Mouse (Mus musculus): Measurements from ENCODE around the gene Neu4. TPM values are rescaled to one million over a fixed set of nuclear protein-coding genes. Genes with fewer than 3 reads are reported as not detected.
A peak's percentile ranks its signal among the peaks of the same experiment; 100 is the strongest.
"Not testable (repeated sequence)": the region's sequence is repeated elsewhere in the genome, so short reads cannot be mapped to it uniquely, and the experiment has no call there.

Gene Neu4
- polyA plus RNA-seq, 1 experiment from 2014 or later, result not detected

- no peaks in the 10 kb centered on the region for H3K4me1 ChIP-seq (ENCODE audit: insufficient read depth, low read depth, low read length)
- TF ChIP-seq CTCF (IDR thresholded peaks at IDR 0.05) (no peak), EP300 (IDR thresholded peaks at IDR 0.05) (no peak)
- no peak overlapping the region for H3K27ac ChIP-seq (ENCODE audit: low read length)
- H3K9me3 ChIP-seq (ENCODE audit: low read length), result no peaks in the 10 kb centered on the region
- DNase-seq (ENCODE audit: low spot score), result no peak
- no peak overlapping the region for H3K9ac ChIP-seq (replicated peaks; ENCODE audit: low read depth)
- no peak for ATAC-seq
- no peak overlapping the region for H3K4me2 ChIP-seq (replicated peaks; ENCODE audit: low read depth, low read length)
- no peak overlapping the region for H3K4me3 ChIP-seq (ENCODE audit: low read depth, low read length)
- WGBS, result 80% methylated on average over 2 of the region's 2 CpGs
- H3K27me3 ChIP-seq (replicated peaks; ENCODE audit: insufficient read depth, low read length), result no peaks in the 10 kb centered on the region
- no peaks in the 10 kb centered on the region for H3K36me3 ChIP-seq (ENCODE audit: insufficient read depth, low read length)
Observed at GRCm38 (mm10) chr1:94001023-94001422, 19.2 kb upstream of the Neu4 start.

GRCm38 (mm10) chr1:94005954-94006506 is 14.2 kb upstream of the Neu4 start:
- DNase-seq (ENCODE audit: low spot score); H3K9ac ChIP-seq (replicated peaks; ENCODE audit: low read depth); H3K4me1 ChIP-seq (ENCODE audit: insufficient read depth, low read depth, low read length); H3K27me3 ChIP-seq (replicated peaks; ENCODE audit: insufficient read depth, low read length); H3K36me3 ChIP-seq (ENCODE audit: insufficient read depth, low read length); H3K4me2 ChIP-seq (replicated peaks; ENCODE audit: low read depth, low read length); ATAC-seq; H3K4me3 ChIP-seq (ENCODE audit: low read depth, low read length); H3K27ac ChIP-seq (ENCODE audit: low read length); H3K9me3 ChIP-seq (ENCODE audit: low read length): not testable (repeated sequence)
- 54% methylated on average over 2 of the region's 2 CpGs for WGBS

GRCm38 (mm10) chr1:94008826-94009225 is 11.4 kb upstream of the Neu4 start:
- H3K27me3 ChIP-seq (replicated peaks; ENCODE audit: insufficient read depth, low read length); H3K9me3 ChIP-seq (ENCODE audit: low read length); ATAC-seq; H3K4me1 ChIP-seq (ENCODE audit: insufficient read depth, low read depth, low read length); H3K4me2 ChIP-seq (replicated peaks; ENCODE audit: low read depth, low read length); DNase-seq (ENCODE audit: low spot score); H3K4me3 ChIP-seq (ENCODE audit: low read depth, low read length); H3K9ac ChIP-seq (replicated peaks; ENCODE audit: low read depth); H3K36me3 ChIP-seq (ENCODE audit: insufficient read depth, low read length); H3K27ac ChIP-seq (ENCODE audit: low read length): not testable (repeated sequence)
- WGBS, result 91% methylated on average over 14 of the region's 19 CpGs

- 49% methylated on average over 3 of the region's 3 CpGs for WGBS
- Histone ChIP-seq H3K9me3 (ENCODE audit: low read length) (no peaks in the 10 kb centered on the region), H3K36me3 (ENCODE audit: insufficient read depth, low read length) (no peaks in the 10 kb centered on the region)
Observed at GRCm38 (mm10) chr1:94011643-94012042, 8.6 kb upstream of the Neu4 start.

GRCm38 (mm10) chr1:94027506-94028108 is 7.4 kb downstream of the Neu4 start:
- DNase-seq (ENCODE audit: low spot score) (no peak), ATAC-seq (no peak)
- H3K36me3 ChIP-seq (ENCODE audit: insufficient read depth, low read length), result no peaks in the 10 kb centered on the region
- H3K27ac ChIP-seq (ENCODE audit: low read length), result no peak overlapping the region
- 70% methylated on average over 12 of the region's 12 CpGs for WGBS
- no peaks in the 10 kb centered on the region for H3K27me3 ChIP-seq (replicated peaks; ENCODE audit: insufficient read depth, low read length)
- H3K4me2 ChIP-seq (replicated peaks; ENCODE audit: low read depth, low read length), result no peak overlapping the region
- no peaks in the 10 kb centered on the region for H3K9me3 ChIP-seq (ENCODE audit: low read length)
- no peak overlapping the region for H3K9ac ChIP-seq (replicated peaks; ENCODE audit: low read depth)
- H3K4me1 ChIP-seq (ENCODE audit: insufficient read depth, low read depth, low read length), result no peaks in the 10 kb centered on the region
- no peak for TF ChIP-seq EP300 (IDR thresholded peaks at IDR 0.05)
- no peak overlapping the region for H3K4me3 ChIP-seq (ENCODE audit: low read depth, low read length)

More at GRCm38 (mm10) chr1:94011643-94012042, 8.6 kb upstream of the Neu4 start:
- Histone ChIP-seq H3K4me2 (replicated peaks; ENCODE audit: low read depth, low read length) (no peak overlapping the region), H3K9ac (replicated peaks; ENCODE audit: low read depth) (no peak overlapping the region), H3K27ac (ENCODE audit: low read length) (no peak overlapping the region), H3K4me1 (ENCODE audit: insufficient read depth, low read depth, low read length) (no peaks in the 10 kb centered on the region), H3K27me3 (replicated peaks; ENCODE audit: insufficient read depth, low read length) (no peaks in the 10 kb centered on the region), H3K4me3 (ENCODE audit: low read depth, low read length) (no peak overlapping the region)
- ATAC-seq, result no peak
- no peak for DNase-seq (ENCODE audit: low spot score)
- 0 out of 2 replicates have a peak, but pooled peaks have one; percentile 8 for TF ChIP-seq CTCF (IDR thresholded peaks at IDR 0.05)
- TF ChIP-seq EP300 (IDR thresholded peaks at IDR 0.05), result no peak

- Histone ChIP-seq H3K4me1 (ENCODE audit: insufficient read depth, low read depth, low read length) (no peaks in the 10 kb centered on the region), H3K4me3 (ENCODE audit: low read depth, low read length) (no peak overlapping the region), H3K27me3 (replicated peaks; ENCODE audit: insufficient read depth, low read length) (no peaks in the 10 kb centered on the region), H3K4me2 (replicated peaks; ENCODE audit: low read depth, low read length) (no peak overlapping the region), H3K36me3 (ENCODE audit: insufficient read depth, low read length) (no peaks in the 10 kb centered on the region), H3K9ac (replicated peaks; ENCODE audit: low read depth) (no peak overlapping the region), H3K27ac (ENCODE audit: low read length) (no peak overlapping the region), H3K9me3 (ENCODE audit: low read length) (no peaks in the 10 kb centered on the region)
- WGBS, result 84% methylated on average over 2 of the region's 2 CpGs
- TF ChIP-seq EP300 (IDR thresholded peaks at IDR 0.05), result no peak
- DNase-seq (ENCODE audit: low spot score) (no peak), ATAC-seq (no peak)
Observed at GRCm38 (mm10) chr1:94028741-94029140, 8.5 kb downstream of the Neu4 start.
